Mouse (Mus musculus): ENCODE data around the gene Tbr1. TPM values are rescaled to one million over a fixed set of nuclear protein-coding genes. Genes with fewer than 3 reads are reported as not detected.
A peak's percentile ranks its signal among the peaks of the same experiment; 100 is the strongest.

The Tbr1 gene
- total RNA-seq, 2 experiments from 2014 or later, result not detected

- peak; percentile 55 for DNase-seq
These were observed 9.0 kb downstream of the Tbr1 start for GRCm38 (mm10) chr2:61811507-61812421.

GRCm38 (mm10) chr2:61812536-61812935 is 9.8 kb downstream of the Tbr1 start:
- DNase-seq, result no peak

- no peak for DNase-seq
These were observed 10.4 kb downstream of the Tbr1 start for GRCm38 (mm10) chr2:61813106-61813505.

DNA sequence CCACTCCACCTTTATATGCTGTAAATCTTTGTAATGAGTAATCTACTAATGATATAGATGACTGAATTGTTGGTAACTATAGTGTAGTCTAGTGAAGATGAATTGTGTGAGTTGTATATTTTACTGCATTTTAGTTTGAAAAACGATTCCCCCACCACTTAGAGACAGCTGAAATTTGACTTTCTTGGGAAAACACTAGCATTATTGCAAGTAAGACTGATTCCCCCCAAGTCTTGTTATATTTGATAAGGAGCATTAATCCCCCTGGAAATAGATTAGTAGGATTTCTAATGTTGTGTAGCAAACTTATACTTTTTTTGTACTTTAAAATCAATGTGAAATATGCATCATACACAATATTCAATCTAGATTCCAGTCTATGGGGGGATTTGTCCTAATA is 10.8 kb downstream of the Tbr1 start:
- DNase-seq, result no peak

DNA sequence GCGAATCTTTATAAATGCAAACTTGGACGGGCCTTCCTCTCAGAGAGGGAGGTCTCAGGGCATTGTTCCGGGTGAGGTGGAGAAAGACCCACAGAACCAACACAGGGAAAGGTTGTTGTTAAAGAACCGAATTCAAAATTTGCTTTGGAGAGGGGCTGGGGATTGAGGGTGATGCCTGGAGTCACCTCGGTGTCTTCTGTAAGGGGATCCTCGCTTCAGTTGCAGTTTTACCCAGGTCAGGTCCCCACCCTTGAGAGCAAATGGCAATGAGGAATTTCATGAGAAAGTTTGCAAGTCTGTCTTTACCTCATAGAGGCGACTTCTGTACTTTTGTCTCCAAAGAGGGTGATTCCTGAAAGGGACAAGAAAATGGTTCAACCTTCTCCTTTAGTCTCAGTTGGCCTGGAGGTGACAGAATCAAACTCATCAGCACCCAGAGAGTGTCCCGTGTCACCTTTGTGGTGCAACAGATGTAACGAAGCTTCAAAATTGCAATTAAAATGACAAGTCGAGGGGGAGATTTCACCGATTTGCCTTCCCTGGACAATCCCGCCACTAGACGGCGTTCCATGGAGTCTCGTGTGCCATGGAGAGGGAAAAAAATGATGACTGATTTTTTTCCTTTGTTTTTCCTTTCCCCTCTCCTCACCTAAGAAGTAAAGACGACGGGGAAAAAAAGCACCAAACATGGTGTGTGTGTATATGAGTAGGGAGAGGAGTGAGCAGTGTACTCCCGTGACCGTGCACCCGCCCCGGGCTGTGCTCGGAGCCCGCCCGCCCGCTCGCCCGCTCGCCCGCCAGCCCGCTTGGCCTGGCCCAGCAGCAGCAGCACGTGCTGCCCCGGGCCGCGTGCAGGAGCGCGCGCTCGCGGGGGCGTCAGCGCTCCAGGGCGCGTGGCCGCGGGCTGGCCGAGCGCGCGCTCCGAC is 12.1 kb downstream of the Tbr1 start:
- DNase-seq, result no peak

DNA sequence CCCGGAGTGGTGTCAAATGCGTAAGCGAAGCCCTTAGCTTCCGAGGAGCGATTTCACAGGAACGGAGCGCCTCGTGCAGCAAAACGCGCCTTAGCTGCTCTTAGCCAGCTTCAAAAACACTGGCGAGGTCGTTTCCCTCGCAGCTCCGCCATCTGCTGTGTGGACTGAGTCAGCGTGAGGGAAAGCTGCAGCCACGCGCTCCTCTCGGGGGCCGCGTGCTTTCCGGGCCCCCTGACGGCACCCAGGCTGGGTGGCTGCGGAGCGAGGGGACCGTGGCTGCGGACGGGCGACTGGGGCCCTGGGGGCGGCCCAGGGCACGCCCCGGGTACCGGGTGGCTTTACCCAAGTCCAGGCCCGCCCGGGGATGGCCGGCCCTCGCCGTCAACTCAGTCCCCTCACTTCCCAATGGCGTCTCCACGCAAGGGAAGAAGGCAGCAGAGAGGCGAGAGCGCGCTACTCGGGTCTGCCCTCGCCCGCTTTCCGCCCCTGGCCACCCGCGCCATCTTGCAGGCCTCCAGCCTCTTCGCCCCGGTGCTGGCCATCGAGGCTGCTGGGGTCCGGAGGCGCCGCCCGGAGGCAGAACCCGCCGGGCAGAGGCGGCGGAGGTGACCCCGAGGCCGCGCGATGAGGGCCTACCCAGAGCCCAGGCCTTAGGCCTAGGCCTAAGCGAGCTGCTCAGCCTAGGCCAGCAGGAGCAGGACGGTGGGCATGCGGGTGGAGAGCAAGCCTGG is 13.0 kb downstream of the Tbr1 start:
- DNase-seq, result no peak

DNA sequence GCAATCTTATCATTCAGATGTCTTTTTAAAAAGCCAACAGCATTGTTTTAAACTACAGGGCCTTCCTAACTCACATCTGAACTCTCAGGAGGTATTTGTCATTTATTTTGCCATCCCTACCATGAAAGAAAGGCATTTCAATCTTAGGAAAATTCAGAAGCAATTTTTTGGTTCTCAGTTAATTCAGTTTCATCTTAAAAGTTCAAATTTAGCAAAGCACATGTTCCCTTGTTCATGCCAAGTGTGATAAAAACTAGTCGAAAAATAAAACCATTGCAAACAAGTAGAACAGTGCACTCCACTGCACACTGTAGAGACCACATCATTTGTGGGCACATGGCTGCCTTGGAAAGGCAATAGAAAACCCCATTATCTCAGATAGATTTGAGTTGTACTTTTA is 15.5 kb downstream of the Tbr1 start:
- no peak for DNase-seq

DNA sequence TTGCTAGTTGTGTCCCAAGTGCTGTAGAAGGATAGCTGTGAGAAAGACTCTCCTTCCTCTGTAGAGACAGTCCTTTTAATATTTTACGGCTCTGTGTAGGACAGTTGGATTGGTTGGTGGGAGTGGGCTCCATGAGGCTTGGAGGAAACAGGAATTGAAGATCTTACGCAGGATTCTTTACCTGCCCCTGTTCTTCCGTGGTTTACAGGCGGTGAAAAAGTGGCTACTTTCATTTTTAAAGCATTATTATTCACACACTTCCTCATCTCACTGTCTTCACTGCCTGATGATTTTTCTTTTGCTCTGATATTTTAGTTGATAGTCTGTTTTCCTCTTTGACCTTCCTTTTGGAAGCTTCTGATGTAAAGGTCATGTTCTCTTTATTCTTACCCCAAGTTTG is 17.5 kb downstream of the Tbr1 start:
- DNase-seq, result no peak

DNA sequence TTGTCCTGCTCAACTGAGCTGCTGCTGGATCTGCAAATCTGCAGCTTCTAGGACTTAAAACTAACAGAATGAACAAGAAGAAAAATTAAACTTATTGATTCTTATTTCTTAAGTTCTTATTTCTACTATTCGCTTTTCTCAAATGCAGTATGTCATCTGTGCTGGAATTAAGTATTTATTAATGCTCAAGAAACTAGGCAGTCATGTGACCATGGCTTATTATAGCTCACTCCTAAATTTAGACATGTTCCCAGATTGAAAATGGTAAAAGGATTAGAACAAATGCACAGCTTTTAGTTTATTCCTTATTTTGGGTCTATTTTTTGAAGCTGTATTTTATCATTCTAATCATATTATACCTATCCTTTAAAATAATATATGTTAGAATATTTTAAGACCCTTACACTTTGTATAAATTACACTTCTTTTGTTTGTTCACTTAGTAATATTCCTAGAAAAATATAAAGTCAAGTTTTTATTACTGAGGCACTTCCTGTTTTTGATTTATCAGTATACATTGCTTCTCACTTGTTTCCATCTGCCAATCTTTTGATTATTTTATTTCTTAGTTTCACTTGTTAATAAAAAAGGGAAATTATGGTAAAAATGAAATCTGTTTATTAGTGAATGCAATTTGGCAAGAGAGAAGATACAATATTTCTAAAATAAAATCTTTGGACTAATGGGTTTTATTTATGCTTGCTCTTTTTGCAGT is 20.9 kb downstream of the Tbr1 start:
- no peak for DNase-seq

DNA sequence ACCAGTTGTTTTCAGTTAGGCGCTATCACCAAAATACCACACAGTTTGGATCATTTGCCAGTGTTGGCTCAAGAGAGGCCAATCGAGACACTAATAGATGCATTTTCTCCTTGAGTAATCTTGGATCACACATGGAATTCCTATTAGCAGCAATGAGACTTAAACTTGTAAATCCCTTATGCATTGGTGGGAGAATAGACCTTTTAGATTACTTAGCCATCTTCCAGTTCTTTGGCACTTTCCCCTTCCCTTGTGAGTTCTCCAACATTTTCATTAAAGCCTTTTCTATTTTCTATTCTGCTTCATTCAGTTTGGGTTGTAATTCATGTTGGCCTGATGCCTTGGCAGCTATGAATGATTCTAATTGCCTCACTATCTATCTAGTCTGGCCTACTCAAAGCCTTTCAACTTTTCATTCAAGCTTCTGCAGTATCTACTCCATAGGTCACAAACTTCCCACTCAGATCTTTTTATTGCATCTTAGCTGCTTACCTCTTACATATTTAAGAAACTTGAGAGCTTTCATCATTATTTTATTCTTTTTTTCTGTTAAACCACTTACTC is 34.6 kb downstream of the Tbr1 start:
- DNase-seq, result no peak

Small RNAs within 50 kb of the gene (microRNA-seq; reads per million reads assigned to microRNA genes)
- 0 reads per million in 2 experiments for gene Gm22403

Other genes with a start within 250 kb of the Tbr1 start
- gene Tank, start 224.3 kb upstream of the Tbr1 start, total RNA-seq (2021), result 10 to 100 TPM; 25.0 to 25.6 TPM
- gene Psmd14, start 91.2 kb upstream of the Tbr1 start, total RNA-seq (2021), result 10 to 100 TPM; 88.7 to 90.8 TPM
- under 1 TPM; 0.05 to 0.25 TPM for gene Slc4a10, start 243.5 kb downstream of the Tbr1 start, total RNA-seq (2021)